Mouse (Mus musculus) B cell, adult 2 months (primary cell): ENCODE measurements around the gene Bsph1.
"Not testable (repeated sequence)": the region's sequence is repeated elsewhere in the genome, so short reads cannot be mapped to it uniquely, and the experiment has no call there.

Experiments used
- DNase-seq, 2 experiments: peaks; one replicate each; pipeline ENCODE4 v3.0.0; 2022

The Bsph1 gene

DNA sequence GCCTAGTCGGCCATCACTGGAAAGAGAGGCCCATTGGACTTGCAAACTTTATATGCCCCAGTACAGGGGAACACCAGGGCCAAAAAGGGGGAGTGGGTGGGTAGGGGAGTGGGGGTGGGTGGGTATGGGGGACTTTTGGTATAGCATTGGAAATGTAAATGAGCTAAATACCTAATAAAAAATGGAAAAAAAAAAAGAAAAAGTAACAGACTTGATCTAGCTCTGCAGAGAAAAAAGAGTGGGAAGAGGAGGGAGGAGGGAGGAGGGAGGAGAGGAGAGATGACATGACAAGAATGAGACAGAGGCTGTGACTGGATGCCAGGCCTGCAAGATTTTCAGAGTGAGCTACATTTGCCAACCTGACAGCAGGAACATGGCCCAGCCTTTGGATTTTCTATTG is at the start of gene Bsph1:
TSS of gene Bsph1 (plus strand) at position 301 of the 400 bp plus-strand sequence.
- not testable (repeated sequence) for DNase-seq

DNA sequence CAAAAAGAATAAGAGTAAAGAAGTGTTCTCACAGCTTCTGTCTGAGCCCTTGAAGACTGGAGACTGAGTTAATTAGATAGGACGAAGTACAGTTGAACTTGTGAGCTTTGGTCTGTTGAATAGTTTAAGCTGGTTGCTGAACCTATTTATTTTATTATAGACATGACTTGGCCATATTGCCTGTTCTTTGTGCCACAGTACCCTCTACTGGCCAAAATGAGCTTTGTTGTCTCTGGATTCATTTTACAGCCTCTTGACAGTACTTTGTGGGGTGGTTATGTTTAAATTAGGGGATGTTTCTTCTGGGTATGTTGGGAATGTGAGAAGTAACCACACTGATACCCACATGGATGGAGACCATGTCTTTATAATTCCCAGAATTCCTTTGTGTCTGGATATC is 60.9 kb downstream of the Bsph1 start:
- DNase-seq: peak; percentile 2 to 20
